Mouse (Mus musculus) heart, postnatal 0 days (tissue): ENCODE measurements at regions not wholly inside any gene's neighbourhood (a gene's known extent, or its start where the extent isn't known, plus 50 kb on each side); places are given as distances from the start of the nearest gene placed in this dataset.

Experiments used
- ATAC-seq: fragments of 200-750 bp; cut with Nextera tagmentation; 2 replicates; pipeline ENCODE4 v1.8.0; 2017; ENCODE audit warnings: low read depth, moderate number of reproducible peaks, moderate library complexity; ENCODE audit not compliant: insufficient read depth
- DNase-seq: peaks from one replicate; pipeline ENCODE4 v3.0.0-alpha.2; 2016; ENCODE audit warnings: low spot score
- H3K27ac ChIP-seq: fragments of 300-500 bp; sonication (generic); 2 replicates; pipeline ENCODE4 v1.5.1; 2014; ENCODE audit warnings: low read depth, mild to moderate bottlenecking
- H3K27me3 ChIP-seq: fragments of 300-500 bp; sonication (generic); 2 replicates; pipeline ENCODE4 v1.6.1; 2014; ENCODE audit warnings: low read length, mixed read lengths; ENCODE audit not compliant: control insufficient read depth, insufficient read depth
- H3K36me3 ChIP-seq: fragments of 300-500 bp; sonication (generic); replicated peaks from 2 replicates; pipeline ENCODE4 v1.6.1; 2014; ENCODE audit warnings: low read length, mixed read lengths; ENCODE audit not compliant: control insufficient read depth, insufficient read depth
- H3K4me1 ChIP-seq: fragments of 300-500 bp; sonication (generic); 2 replicates; pipeline ENCODE4 v1.6.1; 2014; ENCODE audit warnings: antibody characterized with exemption; ENCODE audit not compliant: control insufficient read depth, insufficient read depth
- H3K4me2 ChIP-seq: fragments of 300-500 bp; sonication (generic); 2 replicates; pipeline ENCODE4 v1.6.1; 2014; ENCODE audit warnings: low read depth, mild to moderate bottlenecking, low read length, moderate library complexity
- H3K4me3 ChIP-seq: fragments of 300-500 bp; sonication (generic); 2 replicates; pipeline ENCODE4 v1.5.1; 2014; ENCODE audit warnings: low read depth, low read length
- H3K9ac ChIP-seq: fragments of 300-500 bp; sonication (generic); replicated peaks from 2 replicates; pipeline ENCODE4 v1.6.1; 2014; ENCODE audit warnings: low read depth, low read length, mixed read lengths
- H3K9me3 ChIP-seq: fragments of 300-500 bp; sonication (generic); replicated peaks from 2 replicates; pipeline ENCODE4 v1.6.1; 2016; ENCODE audit warnings: low read length; ENCODE audit not compliant: control insufficient read depth
- CTCF ChIP-seq: IDR thresholded peaks from 2 replicates; pipeline ENCODE4 v1.5.1; 2016; ENCODE audit warnings: antibody characterized with exemption, control low read depth, low read depth
- EP300 ChIP-seq: IDR thresholded peaks from 2 replicates; pipeline ENCODE4 v1.6.1; 2016; ENCODE audit warnings: antibody characterized with exemption, low read depth
- WGBS: fragments of 180-500 bp; shearing (Covaris S2); extraction: QIAGEN DNeasy Blood & Tissue Kit; methylation state at CpG from one replicate; pipeline ENCODE4 v1.1.7; 2014; 5-methylcytosine and 5-hydroxymethylcytosine counted together

DNA sequence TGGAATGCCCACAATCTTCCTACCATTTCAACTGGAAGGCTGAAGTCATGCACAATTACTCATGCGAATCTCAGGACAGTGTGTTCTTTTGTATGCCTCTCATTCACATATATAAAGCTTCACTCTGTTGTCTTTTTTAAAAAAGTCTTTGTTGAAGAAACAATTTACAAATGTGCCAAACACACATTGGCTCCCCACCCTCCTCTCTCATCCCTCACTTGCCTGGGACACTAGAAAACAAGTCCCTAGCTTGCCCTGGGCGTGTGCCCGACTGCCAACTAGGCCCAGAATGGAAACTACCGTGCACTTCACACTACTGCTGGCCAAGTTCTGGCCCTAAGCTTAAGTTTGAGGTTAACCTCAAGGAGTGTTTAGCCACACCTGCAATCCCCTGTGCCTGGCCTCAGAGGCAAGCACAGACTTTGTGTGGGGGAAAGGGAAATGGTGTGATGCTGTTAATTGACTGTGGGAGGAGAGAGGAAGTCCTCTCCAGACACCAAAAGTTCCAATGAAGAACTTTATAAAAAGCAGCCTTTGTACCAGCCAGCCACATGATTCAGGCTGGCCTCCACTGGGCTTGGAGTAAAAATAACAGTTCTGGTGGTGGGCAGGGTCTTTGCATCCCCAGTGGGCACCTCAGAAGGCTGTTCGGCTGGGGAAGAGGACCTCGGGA is 70.2 kb upstream of the Picalm start:
- DNase-seq (no peak), ATAC-seq (peak; percentile 41; the same call in 1 of the 2 replicates)
- H3K36me3 ChIP-seq, result no peaks in the 10 kb centered on the region
- no peak overlapping the region for H3K9ac ChIP-seq
- H3K9me3 ChIP-seq, result no peaks in the 10 kb centered on the region
- H3K4me3 ChIP-seq, result no peak overlapping the region
- H3K27me3 ChIP-seq, result no peaks in the 10 kb centered on the region
- TF ChIP-seq CTCF, result no peak
- TF ChIP-seq EP300, result no peak
- H3K27ac ChIP-seq, result peak overlapping the region; percentile 64
- 0 out of 2 replicates have a peak overlapping the region, but pooled peaks have one; percentile 24 for H3K4me2 ChIP-seq
- 40% methylated on average over 6 of the region's 6 CpGs for WGBS
- H3K4me1 ChIP-seq, result peaks cover 15% of the 10 kb centered on the region

DNA sequence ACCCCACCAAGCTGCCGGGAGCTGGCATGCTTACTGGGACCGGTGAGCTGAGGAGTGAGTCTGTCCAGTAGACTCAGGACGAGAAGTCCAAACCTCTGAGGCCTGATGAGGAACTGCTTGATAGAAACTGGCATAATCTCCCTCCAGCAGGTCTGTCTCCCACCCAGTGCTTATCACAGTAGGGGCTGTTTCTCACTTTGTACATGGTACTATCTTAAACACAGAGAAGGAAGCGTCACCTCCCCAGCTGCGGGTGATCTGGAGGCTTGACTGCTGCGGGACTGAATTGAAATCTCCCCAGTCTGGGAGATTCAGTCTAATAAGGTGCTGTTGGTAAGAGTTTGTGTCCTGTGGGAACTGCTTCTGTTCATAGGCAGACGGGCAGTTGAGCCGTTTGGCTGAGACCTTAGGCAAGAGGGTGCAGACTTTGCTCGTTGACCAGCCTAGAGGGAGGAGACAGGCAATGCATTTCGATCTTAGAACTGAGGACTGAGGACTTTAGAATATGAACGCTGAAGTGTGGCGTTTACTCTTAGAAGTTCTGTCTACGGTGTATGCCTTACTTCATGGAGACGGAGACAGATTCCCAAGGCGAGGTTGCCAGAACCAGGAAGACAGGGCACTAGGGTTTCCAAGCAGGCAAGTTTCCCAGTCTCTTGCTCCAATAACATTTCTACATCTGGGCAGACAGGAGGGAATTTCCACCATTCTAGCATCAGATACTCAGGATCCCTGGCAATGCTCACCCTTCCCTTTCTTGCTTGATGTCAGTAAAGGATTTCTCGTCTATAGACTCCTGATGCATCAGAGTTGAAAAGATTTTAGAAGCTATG is 69.5 kb upstream of the Picalm start:
- H3K27me3 ChIP-seq, result no peaks in the 10 kb centered on the region
- no peaks in the 10 kb centered on the region for H3K9me3 ChIP-seq
- no peak overlapping the region; the same call in 1 of the 2 replicates for H3K4me3 ChIP-seq
- H3K36me3 ChIP-seq, result no peaks in the 10 kb centered on the region
- H3K4me1 ChIP-seq, result peaks cover 15% of the 10 kb centered on the region
- peak overlapping the region; percentile 24; the same call in 1 of the 2 replicates for H3K4me2 ChIP-seq
- peak; percentile 33; the same call in 1 of the 2 replicates for ATAC-seq
- H3K27ac ChIP-seq, result peak overlapping the region; percentile 64
- TF ChIP-seq CTCF (no peak), EP300 (no peak)
- 0 out of 2 replicates have a peak overlapping the region, but pooled peaks have one; percentile 18 for H3K9ac ChIP-seq
- 41% methylated on average over 16 of the region's 16 CpGs for WGBS
- DNase-seq, result peak; percentile 32

DNA sequence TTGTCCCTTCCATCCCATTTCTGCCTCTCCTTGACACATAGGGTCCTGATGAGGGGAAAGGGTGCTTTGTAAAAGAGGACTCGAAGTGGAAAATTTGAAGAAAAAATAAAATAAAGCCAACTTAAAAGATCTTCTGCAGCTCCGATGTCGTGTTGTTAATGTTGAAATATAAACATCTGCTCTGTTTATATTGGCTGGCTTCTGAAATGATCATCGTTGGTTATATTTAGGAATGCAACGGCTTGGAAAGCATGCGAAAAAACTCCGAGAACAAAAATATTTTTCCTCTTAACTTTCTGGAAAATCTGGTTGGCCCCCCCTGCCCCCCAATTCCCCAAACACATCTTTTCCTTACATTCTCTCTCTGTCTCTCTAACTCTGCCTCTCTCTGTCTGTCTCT is 68.3 kb upstream of the Picalm start:
- TF ChIP-seq CTCF (no peak), EP300 (no peak)
- 53% methylated on average over 7 of the region's 7 CpGs for WGBS

DNA sequence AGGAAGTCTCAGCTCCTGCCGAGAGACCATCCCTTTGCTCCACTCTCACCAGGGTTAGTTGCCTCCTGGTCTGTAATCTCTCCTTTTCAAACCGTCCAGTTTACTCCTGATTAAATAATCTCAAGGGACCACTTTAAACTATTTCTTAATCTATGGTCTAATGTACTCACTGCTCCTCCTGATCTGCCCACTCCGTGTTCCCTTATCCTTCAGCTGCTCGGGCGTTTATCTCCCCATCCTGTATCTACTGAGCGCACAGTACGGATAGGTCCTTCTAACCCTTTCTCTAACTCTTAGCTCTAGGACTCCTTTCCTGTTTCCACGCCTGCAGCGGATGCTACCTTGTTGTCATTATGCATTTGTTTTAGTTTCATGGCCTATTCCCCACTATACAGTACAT is 67.1 kb upstream of the Picalm start:
- H3K4me3 ChIP-seq, result no peak overlapping the region
- no peaks in the 10 kb centered on the region for H3K9me3 ChIP-seq
- no peaks in the 10 kb centered on the region for H3K36me3 ChIP-seq
- 48% methylated on average over 9 of the region's 9 CpGs for WGBS
- ATAC-seq, result no peak
- DNase-seq, result no peak
- H3K4me2 ChIP-seq, result no peak overlapping the region
- TF ChIP-seq EP300 (no peak), CTCF (no peak)
- H3K27ac ChIP-seq, result no peak overlapping the region
- H3K27me3 ChIP-seq, result no peaks in the 10 kb centered on the region
- no peak overlapping the region for H3K9ac ChIP-seq
- H3K4me1 ChIP-seq, result peaks cover 15% of the 10 kb centered on the region

More for the DNA sequence above, 68.3 kb upstream of the Picalm start:
- Histone ChIP-seq H3K4me1 (peaks cover 15% of the 10 kb centered on the region), H3K4me3 (no peak overlapping the region), H3K27me3 (no peaks in the 10 kb centered on the region), H3K9ac (no peak overlapping the region), H3K9me3 (no peaks in the 10 kb centered on the region), H3K27ac (peak overlapping the region; percentile 64; the same call in 1 of the 2 replicates), H3K36me3 (no peaks in the 10 kb centered on the region), H3K4me2 (no peak overlapping the region)
- ATAC-seq (no peak), DNase-seq (no peak)

DNA sequence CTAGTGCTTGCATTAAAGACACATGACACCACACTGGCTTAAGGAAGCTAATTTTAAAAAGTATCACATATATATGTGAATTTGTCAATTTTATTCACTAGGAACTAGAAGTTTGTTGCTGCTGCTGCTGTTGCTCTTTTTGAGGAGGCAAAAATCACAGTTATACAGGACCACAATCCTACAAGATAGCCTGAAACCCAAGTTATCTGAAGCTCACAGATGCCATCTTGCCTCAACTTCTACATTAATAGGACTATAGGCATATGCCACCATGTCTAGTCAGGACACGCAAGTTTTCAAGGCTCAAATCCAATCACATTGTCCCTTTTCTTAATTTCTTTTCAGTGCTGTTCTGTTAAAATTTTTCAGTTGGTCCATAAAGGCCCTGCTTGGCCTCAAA is 65.8 kb upstream of the Picalm start:
- Histone ChIP-seq H3K36me3 (no peaks in the 10 kb centered on the region), H3K4me3 (no peak overlapping the region), H3K27ac (no peak overlapping the region), H3K27me3 (no peaks in the 10 kb centered on the region), H3K4me1 (peaks cover 20% of the 10 kb centered on the region), H3K9ac (no peak overlapping the region), H3K9me3 (no peaks in the 10 kb centered on the region), H3K4me2 (no peak overlapping the region)
- WGBS, result 79% methylated on average over 1 of the region's 1 CpGs
- DNase-seq (no peak), ATAC-seq (no peak)
- no peak for TF ChIP-seq EP300
- no peak for TF ChIP-seq CTCF
